Mouse (Mus musculus) kidney, adult 10 weeks (tissue): ENCODE results near the gene Zfp652. TPM values are rescaled to one million over a fixed set of nuclear protein-coding genes. Genes with fewer than 3 reads are reported as not detected.

Source experiments
- polyA plus RNA-seq: library from polyadenylated mRNA; stranded (reverse); fragments of 350-450 nt; fragmentation: Illumina TruSeq; extraction: RNeasy Lipid Tissue Mini Kit (QIAGEN cat#74804); gene quantifications from one replicate; pipeline ENCODE4 v1.2.3, GENCODE M21; 2014; ENCODE audit warnings: low read depth, low replicate concordance

Gene Zfp652
- polyA plus RNA-seq = 10.8 TPM

GRCm38 (mm10) chr11:95712563-95713224 is at the start of gene Zfp652:
Gene Zfp652, plus strand, starts transcription at chr11:95712673.

GRCm38 (mm10) chr11:95666529-95667149 is 45.8 kb upstream of the Zfp652 start, which contains the start of gene Phb:
Gene Phb, plus strand, starts transcription at chr11:95666957.

GRCm38 (mm10) chr11:95723287-95723686 is 10.8 kb downstream of the Zfp652 start, which contains the start of gene B130006D01Rik:
Gene B130006D01Rik, plus strand, starts transcription at chr11:95723587.

DNA sequence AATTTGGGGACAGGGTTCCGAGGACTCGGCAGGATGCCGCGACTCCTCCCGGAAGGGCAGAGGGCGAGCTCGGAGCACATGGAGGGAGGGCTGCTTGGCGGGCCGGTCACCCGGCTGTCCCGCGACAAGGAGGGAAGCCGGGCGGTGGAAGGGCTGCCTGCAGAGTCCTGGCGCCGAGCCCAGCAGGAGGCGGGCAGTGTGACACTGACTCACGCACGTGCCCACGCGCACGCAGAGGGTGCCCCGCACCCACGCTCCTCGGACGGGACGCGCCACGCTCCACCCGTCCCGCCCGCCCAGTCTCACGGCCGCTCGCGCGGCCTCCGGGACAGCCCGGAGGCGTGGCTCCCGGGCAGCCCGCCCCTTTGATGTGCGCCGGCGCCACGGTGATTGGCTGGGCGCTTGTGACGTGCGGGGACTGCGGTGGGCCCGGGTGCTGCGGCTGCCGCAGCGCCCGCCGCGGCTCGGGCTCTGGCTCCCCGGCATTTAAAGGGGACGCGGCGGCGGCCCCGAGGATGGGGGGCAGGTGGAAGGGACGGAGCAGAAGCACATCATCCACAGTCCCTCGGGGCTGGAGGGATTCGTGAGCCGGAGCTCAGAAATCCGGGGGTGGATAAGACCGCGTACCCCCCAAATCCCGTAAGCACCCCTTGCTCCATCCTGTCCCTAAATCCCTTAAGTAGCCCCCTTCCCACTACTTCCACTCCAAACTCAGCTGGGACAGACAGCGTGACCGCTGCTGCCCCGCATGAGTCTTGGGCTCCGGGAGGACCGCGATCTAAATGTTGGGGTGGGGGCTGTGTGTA is 111.8 kb downstream of the Zfp652 start, which contains the start of gene Phospho1:
TSS of gene Phospho1 (plus strand) at position 429 of the 806 bp plus-strand sequence.

GRCm38 (mm10) chr11:95837059-95837458 is 124.6 kb downstream of the Zfp652 start, which contains the start of gene Gngt2:
Gene Gngt2, plus strand, starts transcription at chr11:95837216.

DNA sequence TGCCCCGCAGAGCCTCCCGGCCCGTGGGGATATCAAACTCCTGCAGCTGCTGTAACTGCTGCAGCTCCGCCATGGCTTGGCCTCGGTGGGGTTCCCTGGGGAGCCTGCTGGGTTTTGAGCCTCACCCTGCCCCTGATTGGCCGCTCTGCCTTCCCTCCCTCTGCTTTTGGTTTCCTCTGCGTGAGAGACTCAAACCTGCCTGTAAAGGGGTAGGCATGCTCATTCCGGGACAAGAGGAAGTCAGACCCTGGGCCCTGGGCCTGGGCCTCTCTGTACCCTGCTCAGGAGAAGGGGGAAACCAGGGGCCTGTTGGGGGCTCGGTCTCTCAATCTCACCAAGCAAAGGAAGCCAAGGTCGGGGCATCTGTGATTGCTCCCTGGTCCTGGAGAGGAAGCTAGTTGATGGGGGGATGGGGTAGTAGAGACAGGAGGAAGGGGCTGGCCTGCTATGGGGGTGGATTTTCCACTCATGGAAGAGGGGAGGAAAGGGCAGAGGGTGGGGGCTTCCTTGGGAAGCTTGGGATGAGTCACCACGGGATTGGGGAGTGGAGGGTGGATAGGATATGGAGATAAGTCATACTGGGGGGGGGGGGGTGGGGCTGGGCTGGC is 129.7 kb downstream of the Zfp652 start, which contains the start of gene Abi3:
TSS of gene Abi3 (minus strand) at position 403 of the 608 bp plus-strand sequence.

Other genes starting within 250 kb of the Zfp652 start
- not detected for gene Nxph3, start 198.1 kb upstream of the Zfp652 start, polyA plus RNA-seq
- gene Ngfr, start 124.9 kb upstream of the Zfp652 start, polyA plus RNA-seq = 0.12 TPM
- gene Phb, start 45.7 kb upstream of the Zfp652 start, polyA plus RNA-seq = 15.4 TPM
- not detected for gene B130006D01Rik, start 10.9 kb downstream of the Zfp652 start, polyA plus RNA-seq
- not detected for gene Phospho1, start 111.8 kb downstream of the Zfp652 start, polyA plus RNA-seq
- 3.1 TPM for gene Gngt2, start 124.5 kb downstream of the Zfp652 start, polyA plus RNA-seq
- gene Abi3, start 129.8 kb downstream of the Zfp652 start, polyA plus RNA-seq = not detected
- gene B4galnt2, start 202.2 kb downstream of the Zfp652 start, polyA plus RNA-seq = not detected